Mouse (Mus musculus): ENCODE data around the gene Slc7a15. TPM values are rescaled to one million over a fixed set of nuclear protein-coding genes. Genes with fewer than 3 reads are reported as not detected.
"Not testable (repeated sequence)": the region's sequence is repeated elsewhere in the genome, so short reads cannot be mapped to it uniquely, and the experiment has no call there.

Gene Slc7a15
- total and polyA plus RNA-seq, 3 experiments, result not detected

- not testable (repeated sequence) for H3K36me3 ChIP-seq (replicated peaks); DNase-seq (ENCODE audit: low spot score); H3K27me3 ChIP-seq (ENCODE audit: insufficient read depth, low read length); H3K4me1 ChIP-seq (ENCODE audit: insufficient read depth, low read depth, low read length); ATAC-seq (ENCODE audit: extremely low read depth, insufficient number of reproducible peaks, low FRiP score, poor library complexity, severe bottlenecking); H3K4me3 ChIP-seq (ENCODE audit: low read depth, low read length); H3K9me3 ChIP-seq (replicated peaks)
Observed at GRCm38 (mm10) chr12:8559876-8560275, 39.0 kb downstream of the Slc7a15 start.

- no peaks in the 10 kb centered on the region for H3K4me1 ChIP-seq (ENCODE audit: insufficient read depth, low read depth, low read length)
- H3K9me3 ChIP-seq (replicated peaks), result no peaks in the 10 kb centered on the region
- H3K4me3 ChIP-seq (ENCODE audit: low read depth, low read length), result no peak overlapping the region
- DNase-seq (ENCODE audit: low spot score) (no peak), ATAC-seq (ENCODE audit: extremely low read depth, insufficient number of reproducible peaks, low FRiP score, poor library complexity, severe bottlenecking) (no peak)
- no peaks in the 10 kb centered on the region for H3K36me3 ChIP-seq (replicated peaks)
- TF ChIP-seq POLR2AphosphoS5 (IDR thresholded peaks at IDR 0.05; ENCODE audit: insufficient replicate concordance, low read depth, low read length), result no peak
- no peak for TF ChIP-seq CTCF (IDR thresholded peaks at IDR 0.05; ENCODE audit: low read depth, low read length)
- TF ChIP-seq TAL1 (conservative IDR thresholded peaks at IDR 0.05; ENCODE audit: low read depth, low read length), result no peak
- no peak for TF ChIP-seq GATA2 (IDR thresholded peaks at IDR 0.05; ENCODE audit: borderline replicate concordance, low read depth, low read length)
- no peak for TF ChIP-seq GATA1 (IDR thresholded peaks at IDR 0.05; ENCODE audit: borderline replicate concordance, low read length)
- H3K27me3 ChIP-seq (ENCODE audit: insufficient read depth, low read length), result no peaks in the 10 kb centered on the region
Observed at GRCm38 (mm10) chr12:8556189-8556588, 42.7 kb downstream of the Slc7a15 start.

- Histone ChIP-seq H3K36me3 (replicated peaks) (no peaks in the 10 kb centered on the region), H3K9me3 (replicated peaks) (no peaks in the 10 kb centered on the region), H3K27me3 (ENCODE audit: insufficient read depth, low read length) (no peaks in the 10 kb centered on the region), H3K4me1 (ENCODE audit: insufficient read depth, low read depth, low read length) (no peaks in the 10 kb centered on the region), H3K4me3 (ENCODE audit: low read depth, low read length) (no peak overlapping the region)
- ATAC-seq (ENCODE audit: extremely low read depth, insufficient number of reproducible peaks, low FRiP score, poor library complexity, severe bottlenecking), result no peak
- TF ChIP-seq CTCF (IDR thresholded peaks at IDR 0.05; ENCODE audit: low read depth, low read length) (no peak), GATA1 (IDR thresholded peaks at IDR 0.05; ENCODE audit: borderline replicate concordance, low read length) (no peak), TAL1 (conservative IDR thresholded peaks at IDR 0.05; ENCODE audit: low read depth, low read length) (no peak), POLR2AphosphoS5 (IDR thresholded peaks at IDR 0.05; ENCODE audit: insufficient replicate concordance, low read depth, low read length) (no peak), GATA2 (IDR thresholded peaks at IDR 0.05; ENCODE audit: borderline replicate concordance, low read depth, low read length) (no peak)
- DNase-seq (ENCODE audit: low spot score), result no peak
Observed at GRCm38 (mm10) chr12:8555419-8555818, 43.4 kb downstream of the Slc7a15 start.

- ATAC-seq (ENCODE audit: extremely low read depth, insufficient number of reproducible peaks, low FRiP score, poor library complexity, severe bottlenecking), result peak; percentile 82
- peak; percentile 43 for DNase-seq (ENCODE audit: low spot score)
- Histone ChIP-seq H3K4me3 (ENCODE audit: low read depth, low read length) (no peak overlapping the region), H3K9me3 (replicated peaks) (no peaks in the 10 kb centered on the region), H3K36me3 (replicated peaks) (no peaks in the 10 kb centered on the region), H3K4me1 (ENCODE audit: insufficient read depth, low read depth, low read length) (peaks cover 6% of the 10 kb centered on the region; the same call in 1 of the 2 replicates), H3K27me3 (ENCODE audit: insufficient read depth, low read length) (no peaks in the 10 kb centered on the region)
- peak; percentile 91 for TF ChIP-seq CTCF (IDR thresholded peaks at IDR 0.05; ENCODE audit: low read depth, low read length)
- TF ChIP-seq GATA2 (IDR thresholded peaks at IDR 0.05; ENCODE audit: borderline replicate concordance, low read depth, low read length), result no peak
- TF ChIP-seq POLR2AphosphoS5 (IDR thresholded peaks at IDR 0.05; ENCODE audit: insufficient replicate concordance, low read depth, low read length), result no peak
Observed at GRCm38 (mm10) chr12:8547357-8547756, 51.5 kb downstream of the Slc7a15 start.

GRCm38 (mm10) chr12:8546801-8547200 lies 52.1 kb downstream of the Slc7a15 start:
- TF ChIP-seq TAL1 (conservative IDR thresholded peaks at IDR 0.05; ENCODE audit: low read depth, low read length) (no peak), GATA1 (IDR thresholded peaks at IDR 0.05; ENCODE audit: borderline replicate concordance, low read length) (no peak), CTCF (IDR thresholded peaks at IDR 0.05; ENCODE audit: low read depth, low read length) (no peak), GATA2 (IDR thresholded peaks at IDR 0.05; ENCODE audit: borderline replicate concordance, low read depth, low read length) (no peak), POLR2AphosphoS5 (IDR thresholded peaks at IDR 0.05; ENCODE audit: insufficient replicate concordance, low read depth, low read length) (no peak)
- Histone ChIP-seq H3K9me3 (replicated peaks) (no peaks in the 10 kb centered on the region), H3K4me1 (ENCODE audit: insufficient read depth, low read depth, low read length) (peaks cover 6% of the 10 kb centered on the region; the same call in 1 of the 2 replicates), H3K4me3 (ENCODE audit: low read depth, low read length) (no peak overlapping the region), H3K36me3 (replicated peaks) (no peaks in the 10 kb centered on the region), H3K27me3 (ENCODE audit: insufficient read depth, low read length) (no peaks in the 10 kb centered on the region)
- ATAC-seq (ENCODE audit: extremely low read depth, insufficient number of reproducible peaks, low FRiP score, poor library complexity, severe bottlenecking), result no peak
- no peak for DNase-seq (ENCODE audit: low spot score)

- no peak for DNase-seq (ENCODE audit: low spot score)
- TF ChIP-seq POLR2AphosphoS5 (IDR thresholded peaks at IDR 0.05; ENCODE audit: insufficient replicate concordance, low read depth, low read length) (no peak), GATA2 (IDR thresholded peaks at IDR 0.05; ENCODE audit: borderline replicate concordance, low read depth, low read length) (no peak), TAL1 (conservative IDR thresholded peaks at IDR 0.05; ENCODE audit: low read depth, low read length) (no peak), CTCF (IDR thresholded peaks at IDR 0.05; ENCODE audit: low read depth, low read length) (no peak), GATA1 (IDR thresholded peaks at IDR 0.05; ENCODE audit: borderline replicate concordance, low read length) (no peak)
- Histone ChIP-seq H3K4me3 (ENCODE audit: low read depth, low read length) (no peak overlapping the region), H3K9me3 (replicated peaks) (no peaks in the 10 kb centered on the region), H3K36me3 (replicated peaks) (no peaks in the 10 kb centered on the region), H3K27me3 (ENCODE audit: insufficient read depth, low read length) (no peaks in the 10 kb centered on the region), H3K4me1 (ENCODE audit: insufficient read depth, low read depth, low read length) (peaks cover 6% of the 10 kb centered on the region; the same call in 1 of the 2 replicates)
- ATAC-seq (ENCODE audit: extremely low read depth, insufficient number of reproducible peaks, low FRiP score, poor library complexity, severe bottlenecking), result no peak
Observed at GRCm38 (mm10) chr12:8545066-8545610, 53.7 kb downstream of the Slc7a15 start.

GRCm38 (mm10) chr12:8542371-8542770 lies 56.5 kb downstream of the Slc7a15 start:
- DNase-seq (ENCODE audit: low spot score), result no peak
- Histone ChIP-seq H3K27me3 (ENCODE audit: insufficient read depth, low read length) (peaks cover 7% of the 10 kb centered on the region; the same call in 1 of the 2 replicates), H3K36me3 (replicated peaks) (no peaks in the 10 kb centered on the region), H3K9me3 (replicated peaks) (no peaks in the 10 kb centered on the region), H3K4me3 (ENCODE audit: low read depth, low read length) (no peak overlapping the region), H3K4me1 (ENCODE audit: insufficient read depth, low read depth, low read length) (peaks cover 3% of the 10 kb centered on the region; the same call in 1 of the 2 replicates)
- no peak for ATAC-seq (ENCODE audit: extremely low read depth, insufficient number of reproducible peaks, low FRiP score, poor library complexity, severe bottlenecking)
- TF ChIP-seq GATA2 (IDR thresholded peaks at IDR 0.05; ENCODE audit: borderline replicate concordance, low read depth, low read length) (no peak), POLR2AphosphoS5 (IDR thresholded peaks at IDR 0.05; ENCODE audit: insufficient replicate concordance, low read depth, low read length) (no peak), GATA1 (IDR thresholded peaks at IDR 0.05; ENCODE audit: borderline replicate concordance, low read length) (no peak), TAL1 (conservative IDR thresholded peaks at IDR 0.05; ENCODE audit: low read depth, low read length) (no peak), CTCF (IDR thresholded peaks at IDR 0.05; ENCODE audit: low read depth, low read length) (no peak)

Data from G1E (cell line).